In the genomic region with DNA sequence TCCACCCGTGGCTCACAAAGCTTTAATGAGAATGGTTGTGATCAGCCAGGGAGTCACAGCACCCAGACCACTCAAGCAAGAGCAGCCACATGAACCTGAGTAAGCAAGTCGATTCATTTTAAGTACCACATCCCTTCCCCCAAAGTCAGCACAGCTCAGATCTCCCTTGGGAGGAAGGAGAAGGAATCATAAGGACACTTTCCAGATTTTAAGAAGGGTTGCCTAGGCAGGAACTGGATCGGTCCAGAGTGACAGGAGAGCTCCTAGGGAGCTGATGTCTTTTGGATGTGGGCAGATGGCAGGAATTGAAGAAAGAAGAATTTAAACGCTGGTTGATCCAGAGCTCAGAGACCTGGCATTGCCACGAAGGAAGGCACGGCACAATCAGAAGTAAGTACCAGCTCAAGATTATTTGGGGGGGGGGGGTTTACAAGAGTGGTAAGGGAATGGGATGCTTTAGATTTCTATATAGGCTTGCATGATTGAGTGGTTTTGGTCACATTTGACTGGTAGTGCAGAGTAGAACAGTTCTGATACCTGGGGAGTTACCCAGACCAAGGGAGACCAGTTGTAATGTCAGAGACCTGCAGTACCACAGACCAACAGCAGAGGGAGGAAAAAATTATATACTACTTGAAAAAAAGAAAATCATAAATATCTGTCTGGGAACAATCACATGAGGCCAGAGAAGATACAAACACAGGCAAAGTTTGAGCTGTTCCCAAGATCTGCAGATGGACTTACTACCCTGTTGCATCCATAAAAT, we compare ENCODE assay signal across 8 mouse cellular contexts.
A peak's percentile ranks its signal among the peaks of the same experiment; 100 is the strongest.
DNase-seq lines count a peak whose midpoint lies in the region; ATAC-seq and TF ChIP-seq lines count a peak whose summit lies in the region.

No protein-coding gene starts in this region.

- no peaks in the 10 kb centered on the region for H3K4me1 ChIP-seq in kidney, embryonic 14.5 days (ENCODE audit: control insufficient read depth, insufficient read depth, low read length)
- H3K4me1 ChIP-seq in G1E (ENCODE audit: insufficient read depth, low read depth, low read length), result no peaks in the 10 kb centered on the region

- no peak overlapping the region for H3K4me3 ChIP-seq in kidney, embryonic 14.5 days (ENCODE audit: low read length)
- H3K4me3 ChIP-seq in G1E (ENCODE audit: low read depth, low read length), result no peak overlapping the region

- H3K4me2 ChIP-seq in kidney, embryonic 14.5 days (replicated peaks; ENCODE audit: low read depth, low read length), result no peak overlapping the region

- H3K9ac ChIP-seq in kidney, embryonic 14.5 days (ENCODE audit: low read depth, low read length), result no peak overlapping the region

- H3K9me3 ChIP-seq in kidney, embryonic 14.5 days (ENCODE audit: control insufficient read depth, low read length), result no peaks in the 10 kb centered on the region
- H3K9me3 ChIP-seq in G1E (replicated peaks), result no peaks in the 10 kb centered on the region

- DNase-seq in kidney, adult 18-20 months, result peak; percentile 38
- DNase-seq in 416B (ENCODE audit: low read depth) (peak; percentile 29), G1E (ENCODE audit: low spot score) (no peak)
- DNase-seq in gastrocnemius, postnatal 14 days, result peak; percentile 9
- DNase-seq in lung, postnatal 25 days (ENCODE audit: low spot score), result peak; percentile 13
- no peak for DNase-seq in spleen, postnatal 4 days (ENCODE audit: low spot score in 2 of 2)
- no peak for DNase-seq in ovary, postnatal 10 days (ENCODE audit: low spot score)

- TF ChIP-seq CTCF in G1E (IDR thresholded peaks at IDR 0.05; ENCODE audit: low read depth, low read length), result 0 out of 2 replicates have a peak, but pooled peaks have one; percentile 14

- H3K27me3 ChIP-seq in kidney, embryonic 14.5 days (ENCODE audit: control insufficient read depth, insufficient read depth, low read length), result no peaks in the 10 kb centered on the region
- no peaks in the 10 kb centered on the region for H3K27me3 ChIP-seq in G1E (ENCODE audit: insufficient read depth, low read length)

- ATAC-seq in kidney, embryonic 14.5 days (ENCODE audit: low FRiP score, low TSS enrichment), result no peak
- ATAC-seq in G1E (ENCODE audit: extremely low read depth, insufficient number of reproducible peaks, low FRiP score, poor library complexity, severe bottlenecking), result no peak

- no peaks in the 10 kb centered on the region for H3K36me3 ChIP-seq in kidney, embryonic 14.5 days (ENCODE audit: control insufficient read depth, insufficient read depth, low read length)
- H3K36me3 ChIP-seq in G1E (replicated peaks), result no peaks in the 10 kb centered on the region

- intact Hi-C loops in gastrocnemius, postnatal 14 days (cut with DNase I; ENCODE audit: low total_unique reads), result loop anchor here (5.0 kb wide), 1 partner anchor 48 kb away; no protein-coding TSS in a partner anchor

- H3K27ac ChIP-seq in kidney, embryonic 14.5 days (ENCODE audit: low read depth, low read length), result no peak overlapping the region

- 80% methylated on average over 6 of the region's 6 CpGs for WGBS in kidney, embryonic 14.5 days

Comparison
In these comparisons a context has a peak if more than half of its experiments do, and no peak if none do; other contexts are left out.
1. DNase-seq: peak in kidney, adult 18-20 months (single experiment), 416B (single experiment), gastrocnemius, postnatal 14 days (single experiment) and lung, postnatal 25 days (single experiment); none in G1E (single experiment), spleen, postnatal 4 days (0 of 2) and ovary, postnatal 10 days (single experiment).